Comparison of ENCODE assay signal across 16 mouse cellular contexts in genomic region chr5:77672073-77672924, GRCm38 (mm10).
"Had no signal": no experiment of that assay in that cellular context is flagged by ENCODE, and none has a peak within 500 bp of the region (broad histone marks: within the 10 kb centered on the region; RNA-seq: fewer than 3 reads in every experiment).

No protein-coding gene starts in this region.

- H3K36me3 ChIP-seq: kidney, embryonic 15.5 days; limb, embryonic 10.5 days; liver, embryonic 15.5 days; neural tube, embryonic 12.5 days had no signal

- H3K9me3 ChIP-seq: kidney, embryonic 15.5 days; limb, embryonic 10.5 days; liver, embryonic 15.5 days; neural tube, embryonic 12.5 days had no signal

- H3K4me3 ChIP-seq: kidney, embryonic 15.5 days; left cerebral cortex, adult 2 months; limb, embryonic 10.5 days; liver, embryonic 15.5 days; megakaryocyte, embryonic 14.5 days; myocyte; neural tube, embryonic 12.5 days had no signal

- H3K4me2 ChIP-seq: kidney, embryonic 15.5 days; liver, embryonic 11.5 days; liver, embryonic 15.5 days; neural tube, embryonic 12.5 days had no signal

- H3K27me3 ChIP-seq: kidney, embryonic 15.5 days; liver, embryonic 15.5 days; neural tube, embryonic 12.5 days had no signal

- DNase-seq: kidney, adult 2 months; kidney, postnatal 14 days; lung, adult 2 months; lung, postnatal 10 days; right cerebral cortex, adult 18-20 months; right cerebral cortex, postnatal 25 days; thymus, postnatal 4 days had no signal

- H3K4me1 ChIP-seq: kidney, embryonic 15.5 days; limb, embryonic 10.5 days; liver, embryonic 15.5 days; megakaryocyte, embryonic 14.5 days had no signal

- H3K27ac ChIP-seq: kidney, embryonic 15.5 days; left cerebral cortex, adult 2 months; limb, embryonic 10.5 days; liver, embryonic 15.5 days; macrophage; neural tube, embryonic 12.5 days had no signal

- H3K9ac ChIP-seq: kidney, embryonic 15.5 days; liver, embryonic 15.5 days; neural tube, embryonic 12.5 days had no signal
